In the genomic region with DNA sequence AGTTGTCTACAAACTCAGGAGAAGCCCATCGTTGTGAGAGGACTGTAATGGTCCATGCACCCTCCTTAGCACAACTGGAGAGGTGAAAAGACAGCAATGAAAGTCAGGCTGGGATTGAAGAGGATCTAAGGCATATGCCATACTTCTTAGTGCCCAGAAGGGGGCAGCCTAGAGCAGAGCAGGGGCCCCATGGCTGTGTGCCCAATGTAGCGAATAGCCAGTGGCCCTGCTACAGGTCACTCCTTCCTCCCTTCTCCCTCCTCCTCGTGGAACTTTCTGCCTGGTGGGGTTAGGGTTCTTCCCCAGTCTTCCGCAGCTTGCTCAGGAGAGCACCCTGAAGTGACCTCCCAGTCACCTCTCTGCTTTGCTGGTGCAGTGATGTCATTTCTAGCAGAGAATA, we compare ENCODE assay signal across 7 mouse cellular contexts.
DNase-seq lines count a peak whose midpoint lies in the region; ATAC-seq and TF ChIP-seq lines count a peak whose summit lies in the region.

No protein-coding gene starts in this region.

- no peaks in the 10 kb centered on the region for H3K27me3 ChIP-seq in testis, adult 2 months (ENCODE audit: control insufficient read depth, insufficient read depth, low read length)
- H3K27me3 ChIP-seq in midbrain, postnatal 0 days (ENCODE audit: insufficient read depth, low read length): no peaks in the 10 kb centered on the region

- DNase-seq in testis, postnatal 14 days (ENCODE audit: low spot score): no peak
- DNase-seq in adrenal gland, adult 2 months: peak; percentile 39
- DNase-seq in embryo, embryonic 9.5 days (ENCODE audit: extremely low spot score): peak; percentile 47
- peak; percentile 43 to 54 for DNase-seq in kidney, postnatal 4 days
- no peak for DNase-seq in midbrain, postnatal 0 days (ENCODE audit: low spot score)
- no peak for DNase-seq in spleen, postnatal 36 days (ENCODE audit: low spot score in 2 of 2)

- no peaks in the 10 kb centered on the region for H3K9me3 ChIP-seq in midbrain, postnatal 0 days (ENCODE audit: low read length)

- no peak overlapping the region for H3K9ac ChIP-seq in midbrain, postnatal 0 days (replicated peaks; ENCODE audit: low read length, poor library complexity, severe bottlenecking)

- H3K27ac ChIP-seq in testis, adult 2 months (ENCODE audit: control insufficient read depth, insufficient read depth, low read depth, low read length): no peak overlapping the region
- no peak overlapping the region for H3K27ac ChIP-seq in midbrain, postnatal 0 days (ENCODE audit: low read depth, low read length)

- no peak overlapping the region for H3K4me3 ChIP-seq in testis, adult 2 months (ENCODE audit: control insufficient read depth, low read depth, low read length)
- H3K4me3 ChIP-seq in midbrain, postnatal 0 days (ENCODE audit: low read depth, low read length): no peak overlapping the region

- H3K4me1 ChIP-seq in testis, adult 2 months (ENCODE audit: control insufficient read depth, insufficient read depth, low read length): no peaks in the 10 kb centered on the region
- H3K4me1 ChIP-seq in midbrain, postnatal 0 days (ENCODE audit: insufficient read depth, low read length): no peaks in the 10 kb centered on the region

- no peak for TF ChIP-seq POLR2A in testis, adult 2 months (IDR thresholded peaks at IDR 0.05; ENCODE audit: control insufficient read depth, low read depth, low read length)

- H3K36me3 ChIP-seq in testis, adult 2 months (ENCODE audit: control insufficient read depth, insufficient read depth, low read length): no peaks in the 10 kb centered on the region
- no peaks in the 10 kb centered on the region for H3K36me3 ChIP-seq in midbrain, postnatal 0 days (ENCODE audit: insufficient read depth, low read length)

- no peak for ATAC-seq in midbrain, postnatal 0 days (ENCODE audit: low FRiP score)

- WGBS in midbrain, postnatal 0 days: 25% methylated on average over 4 of the region's 4 CpGs

- peak; percentile 77; the same call in 1 of the 2 replicates for TF ChIP-seq CTCF in testis, adult 2 months (IDR thresholded peaks at IDR 0.05; ENCODE audit: control insufficient read depth, insufficient read depth, insufficient replicate concordance, low read depth, low read length)
- peak; percentile 74 for TF ChIP-seq CTCF in midbrain, postnatal 0 days (IDR thresholded peaks at IDR 0.05)

- no peak overlapping the region for H3K4me2 ChIP-seq in midbrain, postnatal 0 days (ENCODE audit: low read depth, low read length, poor library complexity, severe bottlenecking)

Comparison
In these comparisons a context has a peak if more than half of its experiments do, and no peak if none do; other contexts are left out.
1. DNase-seq: peak in adrenal gland, adult 2 months (single experiment), embryo, embryonic 9.5 days (single experiment) and kidney, postnatal 4 days (2 of 2); none in testis, postnatal 14 days (single experiment), midbrain, postnatal 0 days (single experiment) and spleen, postnatal 36 days (0 of 2).